ENCODE assay signal across 11 mouse cellular contexts in genomic region chr9:107971690-107972541, GRCm38 (mm10). TPM values are rescaled to one million over a fixed set of nuclear protein-coding genes. Genes with fewer than 3 reads are reported as not detected.
A peak's percentile ranks its signal among the peaks of the same experiment; 100 is the strongest.
DNase-seq lines count a peak whose midpoint lies in the region; ATAC-seq and TF ChIP-seq lines count a peak whose summit lies in the region.
"Had no signal": no experiment of that assay in that cellular context is flagged by ENCODE, and none has a peak within 500 bp of the region (broad histone marks: within the 10 kb centered on the region; RNA-seq: fewer than 3 reads in every experiment).

No protein-coding gene starts in this region.

- H3K4me1 ChIP-seq in ES-E14 (ENCODE audit: control insufficient read depth in 2 of 2, insufficient read depth in 2 of 2, low read length in 2 of 2, poor library complexity in 1 of 2): peaks cover 0 to 8% of the 10 kb centered on the region in 2 experiments; a peak in 1 of 4 replicates
- H3K4me1 ChIP-seq in heart, embryonic 15.5 days (replicated peaks): peaks cover 36% of the 10 kb centered on the region
- H3K4me1 ChIP-seq in hindbrain, embryonic 16.5 days (ENCODE audit: control insufficient read depth, insufficient read depth, low read depth, low read length): no peaks in the 10 kb centered on the region
- H3K4me1 ChIP-seq: forebrain, embryonic 13.5 days had no signal

- H3K4me2 ChIP-seq in heart, embryonic 15.5 days: no peak overlapping the region
- H3K4me2 ChIP-seq in hindbrain, embryonic 16.5 days (ENCODE audit: low read length): no peak overlapping the region
- H3K4me2 ChIP-seq: forebrain, embryonic 13.5 days had no signal

- H3K27me3 ChIP-seq in heart, embryonic 15.5 days: no peaks in the 10 kb centered on the region
- H3K27me3 ChIP-seq in hindbrain, embryonic 16.5 days (replicated peaks; ENCODE audit: control insufficient read depth, insufficient read depth, low read length): no peaks in the 10 kb centered on the region
- H3K27me3 ChIP-seq: forebrain, embryonic 13.5 days had no signal

- H3K36me3 ChIP-seq in ES-E14 (ENCODE audit: control insufficient read depth, insufficient read depth, low read length, poor library complexity, severe bottlenecking): peaks cover 28% of the 10 kb centered on the region
- H3K36me3 ChIP-seq in heart, embryonic 15.5 days: 0 out of 2 replicates have a peak, but pooled peaks cover 2% of the 10 kb centered on the region
- H3K36me3 ChIP-seq in hindbrain, embryonic 16.5 days (ENCODE audit: control insufficient read depth, insufficient read depth, low read length): 0 out of 2 replicates have a peak, but pooled peaks cover 3% of the 10 kb centered on the region

- H3K9me3 ChIP-seq in ES-E14 (ENCODE audit: control insufficient read depth, insufficient read depth, low read depth, low read length): no peaks in the 10 kb centered on the region
- H3K9me3 ChIP-seq in heart, embryonic 15.5 days (replicated peaks): no peaks in the 10 kb centered on the region
- no peaks in the 10 kb centered on the region for H3K9me3 ChIP-seq in hindbrain, embryonic 16.5 days (ENCODE audit: control insufficient read depth, low read length)
- H3K9me3 ChIP-seq: forebrain, embryonic 13.5 days had no signal

- in situ Hi-C loops in ES-E14 (cut with MboI; ENCODE audit: low sequenced_read_pairs in 2 of 2, unreplicated experiment in 2 of 2): no loop called here

- no peak overlapping the region for H3K27ac ChIP-seq in ES-E14 (ENCODE audit: insufficient read depth, low read depth, low read length, poor library complexity, severe bottlenecking)
- peak overlapping the region; percentile 35; the same call in 1 of the 2 replicates for H3K27ac ChIP-seq in heart, embryonic 15.5 days
- no peak overlapping the region for H3K27ac ChIP-seq in hindbrain, embryonic 16.5 days (ENCODE audit: low read depth, low read length)
- H3K27ac ChIP-seq: forebrain, embryonic 13.5 days; kidney, postnatal 0 days had no signal

- DNase-seq in ES-E14 (ENCODE audit: low read depth, low spot score) (peak; percentile 58), MN1 (ENCODE audit: low spot score) (peak; percentile 28)
- no peak for DNase-seq in frontal cortex, adult 2 months (ENCODE audit: extremely low spot score in 1 of 2, low spot score in 1 of 2)
- no peak for DNase-seq in layer of hippocampus, postnatal 10 days (ENCODE audit: low spot score in 2 of 2)
- DNase-seq: thymus, postnatal 14 days had no signal

- H3K4me3 ChIP-seq in ES-E14 (ENCODE audit: insufficient read depth in 1 of 2, low read depth in 1 of 2, low read length in 2 of 2, poor library complexity in 1 of 2, severe bottlenecking in 1 of 2): no peak overlapping the region
- H3K4me3 ChIP-seq in heart, embryonic 15.5 days: no peak overlapping the region
- H3K4me3 ChIP-seq in hindbrain, embryonic 16.5 days (ENCODE audit: low read length): no peak overlapping the region
- H3K4me3 ChIP-seq: forebrain, embryonic 13.5 days had no signal

- H3K9ac ChIP-seq in ES-E14 (ENCODE audit: insufficient read depth, low read depth, low read length, poor library complexity, severe bottlenecking): no peak overlapping the region
- no peak overlapping the region for H3K9ac ChIP-seq in heart, embryonic 15.5 days
- H3K9ac ChIP-seq in hindbrain, embryonic 16.5 days (ENCODE audit: low read depth, low read length): no peak overlapping the region
- H3K9ac ChIP-seq: forebrain, embryonic 13.5 days had no signal

- WGBS in heart, embryonic 15.5 days: 55% methylated on average over 8 of the region's 8 CpGs
- WGBS in hindbrain, embryonic 16.5 days: 87% methylated on average over 8 of the region's 8 CpGs

- peak; percentile 41 for ATAC-seq in heart, embryonic 15.5 days (replicated peaks; ENCODE audit: insufficient number of reproducible peaks, insufficient read depth, low FRiP score, low read depth)
- ATAC-seq in megakaryocyte, adult 5-6 weeks (ENCODE audit: poor library complexity, severe bottlenecking): peak; percentile 62
- ATAC-seq in hindbrain, embryonic 16.5 days: no peak
- ATAC-seq: forebrain, embryonic 13.5 days; midbrain, embryonic 16.5 days had no signal

TF ChIP-seq in ES-E14, 5 proteins besides CTCF, POLR2A, EP300 and RAD21:
- no peak for TF ChIP-seq MAFK (IDR thresholded peaks at IDR 0.05; ENCODE audit: insufficient read depth, low read depth, low read length)
- no peak for TF ChIP-seq HCFC1 (IDR thresholded peaks at IDR 0.05; ENCODE audit: borderline replicate concordance, insufficient read depth, low read length)
- TF ChIP-seq ZNF384 (IDR thresholded peaks at IDR 0.05; ENCODE audit: low read depth, low read length): no peak
- no peak for TF ChIP-seq ZC3H11A (IDR thresholded peaks at IDR 0.05; ENCODE audit: borderline replicate concordance, low read depth, low read length)
- no peak for TF ChIP-seq CHD2 (IDR thresholded peaks at IDR 0.05; ENCODE audit: low read depth, low read length)

RNA-seq across cellular contexts. Expression of gene Uba7, which starts 3.4 kb away (rescaled TPM):
- 0.79 and 1.0 TPM in 2 replicates for total RNA-seq in ES-E14 (2012; rRNA removed)
- polyA plus RNA-seq in heart, embryonic 15.5 days (2015; fragmentation: Nextera tagmentation; extraction: Ambion mirVana): 22.6 and 32.8 TPM in 2 replicates
- 37.5 and 44.3 TPM in 2 replicates for total RNA-seq in megakaryocyte, adult 5-6 weeks (2015)
- 35.6 and 43.2 TPM in 2 replicates for total RNA-seq in megakaryocyte, adult 5-6 weeks (2017)
- 15.6 and 16.7 TPM in 2 replicates for polyA plus RNA-seq in frontal cortex, adult 2 months (2012; rRNA removed)
- total RNA-seq in layer of hippocampus, postnatal 10 days (2021): 1 to 10 TPM; 3.7 to 4.1 TPM
- polyA plus RNA-seq in hindbrain, embryonic 16.5 days (2015; fragmentation: Nextera tagmentation; extraction: Ambion mirVana): 8.8 and 9.6 TPM in 2 replicates

RNA-seq across cellular contexts. Expression of gene Gm20661, which starts 10.9 kb away (rescaled TPM):
- 0.18 and 0.53 TPM in 2 replicates for total RNA-seq in ES-E14 (2012; rRNA removed)
- polyA plus RNA-seq in heart, embryonic 15.5 days (2015; fragmentation: Nextera tagmentation; extraction: Ambion mirVana): 2.8 and 4.3 TPM in 2 replicates
- 0.18 TPM in 1 of 2 replicates, not detected in the other for total RNA-seq in megakaryocyte, adult 5-6 weeks (2015)
- total RNA-seq in megakaryocyte, adult 5-6 weeks (2017): not detected in 2 replicates
- polyA plus RNA-seq in frontal cortex, adult 2 months (2012; rRNA removed): 0.18 and 0.34 TPM in 2 replicates
- 1 to 10 TPM; 1.4 TPM for total RNA-seq in layer of hippocampus, postnatal 10 days (2021)
- 0.58 and 0.89 TPM in 2 replicates for polyA plus RNA-seq in hindbrain, embryonic 16.5 days (2015; fragmentation: Nextera tagmentation; extraction: Ambion mirVana)

RNA-seq across cellular contexts. Expression of gene Inka1, which starts 13.8 kb away (rescaled TPM):
- total RNA-seq in ES-E14 (2012; rRNA removed): 3.0 and 6.1 TPM in 2 replicates
- polyA plus RNA-seq in heart, embryonic 15.5 days (2015; fragmentation: Nextera tagmentation; extraction: Ambion mirVana): 35.7 and 46.9 TPM in 2 replicates
- 1.8 and 4.7 TPM in 2 replicates for total RNA-seq in megakaryocyte, adult 5-6 weeks (2015)
- 2.6 and 3.2 TPM in 2 replicates for total RNA-seq in megakaryocyte, adult 5-6 weeks (2017)
- polyA plus RNA-seq in frontal cortex, adult 2 months (2012; rRNA removed): 6.1 and 8.2 TPM in 2 replicates
- 10 to 100 TPM in 1 of 2 experiments, 1 to 10 TPM in 1; 10.0 to 10.3 TPM for total RNA-seq in layer of hippocampus, postnatal 10 days (2021)
- 18.1 and 18.7 TPM in 2 replicates for polyA plus RNA-seq in hindbrain, embryonic 16.5 days (2015; fragmentation: Nextera tagmentation; extraction: Ambion mirVana)

RNA-seq across cellular contexts. Expression of gene Cdhr4, which starts 20.4 kb away (rescaled TPM):
- 1.2 and 2.4 TPM in 2 replicates for total RNA-seq in ES-E14 (2012; rRNA removed)
- polyA plus RNA-seq in heart, embryonic 15.5 days (2015; fragmentation: Nextera tagmentation; extraction: Ambion mirVana): 5.1 and 6.1 TPM in 2 replicates
- total RNA-seq in megakaryocyte, adult 5-6 weeks (2015): 0.33 TPM in 1 of 2 replicates, not detected in the other
- total RNA-seq in megakaryocyte, adult 5-6 weeks (2017): 0.51 and 1.7 TPM in 2 replicates
- 1.5 and 2.8 TPM in 2 replicates for polyA plus RNA-seq in frontal cortex, adult 2 months (2012; rRNA removed)
- 1 to 10 TPM; 4.1 to 4.9 TPM for total RNA-seq in layer of hippocampus, postnatal 10 days (2021)
- 2.4 and 3.3 TPM in 2 replicates for polyA plus RNA-seq in hindbrain, embryonic 16.5 days (2015; fragmentation: Nextera tagmentation; extraction: Ambion mirVana)

RNA-seq across cellular contexts. Expression of gene Traip, which starts 22.0 kb away (rescaled TPM):
- 43.7 and 72.1 TPM in 2 replicates for total RNA-seq in ES-E14 (2012; rRNA removed)
- 10.1 and 13.0 TPM in 2 replicates for polyA plus RNA-seq in heart, embryonic 15.5 days (2015; fragmentation: Nextera tagmentation; extraction: Ambion mirVana)
- 4.9 and 9.4 TPM in 2 replicates for total RNA-seq in megakaryocyte, adult 5-6 weeks (2015)
- 12.0 and 15.8 TPM in 2 replicates for total RNA-seq in megakaryocyte, adult 5-6 weeks (2017)
- polyA plus RNA-seq in frontal cortex, adult 2 months (2012; rRNA removed): 21.0 and 21.2 TPM in 2 replicates
- total RNA-seq in layer of hippocampus, postnatal 10 days (2021): 10 to 100 TPM; 19.6 to 25.9 TPM
- 10.0 and 10.8 TPM in 2 replicates for polyA plus RNA-seq in hindbrain, embryonic 16.5 days (2015; fragmentation: Nextera tagmentation; extraction: Ambion mirVana)

Comparison
In these comparisons a context has a peak if more than half of its experiments do, and no peak if none do; other contexts are left out.
1. DNase-seq: peak in ES-E14 (single experiment) and MN1 (single experiment); none in frontal cortex, adult 2 months (0 of 2) and layer of hippocampus, postnatal 10 days (0 of 2).
2. RNA of gene Uba7, which starts 3.4 kb away (total RNA-seq): 35.6 to 44.3 TPM in megakaryocyte, adult 5-6 weeks; 3.7 to 4.1 TPM in layer of hippocampus, postnatal 10 days and 0.79 to 1.0 TPM in ES-E14; every median in the first group is over 4 times any median in the second.